Mouse (Mus musculus): ENCODE results near the gene H2-Q10.

H2-Q10 gene

GRCm38 (mm10) chr17:35514756-35515155, 44.9 kb downstream of the H2-Q10 start:
- no peak for DNase-seq (ENCODE audit: low spot score in 2 of 2)

GRCm38 (mm10) chr17:35515911-35516640, 46.2 kb downstream of the H2-Q10 start:
- DNase-seq (ENCODE audit: low spot score in 2 of 2): no peak

- DNase-seq (ENCODE audit: low spot score in 2 of 2): peak; percentile 93 to 95
Measured at GRCm38 (mm10) chr17:35516652-35517500, 47.0 kb downstream of the H2-Q10 start, which contains the start of the genes Tcf19 and Cchcr1. Tcf19 (minus strand) TSS chr17:35516824. Cchcr1 (plus strand) TSS chr17:35517100.

- no peak for DNase-seq (ENCODE audit: low spot score in 2 of 2)
Measured at GRCm38 (mm10) chr17:35517526-35517925, 47.6 kb downstream of the H2-Q10 start.

Data from right cerebral cortex, postnatal 36 days (tissue).